Mouse (Mus musculus) limb, embryonic 12.5 days (tissue): ENCODE results near the gene Ccnl1. TPM values are rescaled to one million over a fixed set of nuclear protein-coding genes. Genes with fewer than 3 reads are reported as not detected.

ENCODE experiments used
- ATAC-seq: fragments of 200-750 bp; cut with Nextera tagmentation; 2 replicates; pipeline ENCODE4 v1.8.0; 2017; ENCODE audit warnings: low read depth, moderate TSS enrichment; ENCODE audit not compliant: insufficient number of reproducible peaks, insufficient read depth, low FRiP score, low TSS enrichment
- H3K27ac ChIP-seq: fragments of 300-500 bp; sonication (generic); 2 replicates; pipeline ENCODE4 v1.5.1; 2016; ENCODE audit warnings: mild to moderate bottlenecking, moderate library complexity
- H3K27me3 ChIP-seq: fragments of 300-500 bp; sonication (generic); 2 replicates; pipeline ENCODE4 v1.6.1; 2016; ENCODE audit warnings: mild to moderate bottlenecking, moderate library complexity
- H3K36me3 ChIP-seq: fragments of 300-500 bp; sonication (generic); 2 replicates; pipeline ENCODE4 v1.6.1; 2016; ENCODE audit warnings: mild to moderate bottlenecking, moderate library complexity
- H3K4me1 ChIP-seq: fragments of 300-500 bp; sonication (generic); replicated peaks from 2 replicates; pipeline ENCODE4 v1.6.1; 2016
- H3K4me2 ChIP-seq: fragments of 300-500 bp; sonication (generic); 2 replicates; pipeline ENCODE4 v1.6.1; 2016; ENCODE audit warnings: mild to moderate bottlenecking, moderate library complexity
- H3K4me3 ChIP-seq: fragments of 300-500 bp; sonication (generic); replicated peaks from 2 replicates; pipeline ENCODE4 v1.5.1; 2016; ENCODE audit warnings: mild to moderate bottlenecking
- H3K9ac ChIP-seq: fragments of 300-500 bp; sonication (generic); replicated peaks from 2 replicates; pipeline ENCODE4 v1.6.1; 2016; ENCODE audit warnings: mild to moderate bottlenecking, moderate library complexity
- H3K9me3 ChIP-seq: fragments of 300-500 bp; sonication (generic); 2 replicates; pipeline ENCODE4 v1.6.1; 2016; ENCODE audit warnings: mild to moderate bottlenecking, moderate library complexity
- WGBS: fragments of 180-500 bp; shearing (Covaris S2); methylation state at CpG from one replicate; pipeline ENCODE4 v1.1.7; 2016; 5-methylcytosine and 5-hydroxymethylcytosine counted together
- polyA plus RNA-seq: library from polyadenylated mRNA; unstranded; fragments of >200 nt; fragmentation: Nextera tagmentation; extraction: Ambion mirVana; gene quantifications from 2 replicates; pipeline ENCODE4 v1.2.1, GENCODE M21; 2016

Gene Ccnl1
- polyA plus RNA-seq, 1 experiment from 2014 or later: 139 TPM

GRCm38 (mm10) chr3:65931542-65931941 lies 26.5 kb downstream of the Ccnl1 start:
- no peak for ATAC-seq
- H3K4me2 ChIP-seq: no peak overlapping the region
- H3K9me3 ChIP-seq: no peaks in the 10 kb centered on the region
- H3K9ac ChIP-seq: no peak overlapping the region
- H3K27me3 ChIP-seq: no peaks in the 10 kb centered on the region
- H3K36me3 ChIP-seq: no peaks in the 10 kb centered on the region
- WGBS: 84% methylated on average over 7 of the region's 7 CpGs
- H3K27ac ChIP-seq: no peak overlapping the region
- no peak overlapping the region for H3K4me3 ChIP-seq
- H3K4me1 ChIP-seq: peaks cover 16% of the 10 kb centered on the region

GRCm38 (mm10) chr3:65930636-65931035 lies 27.4 kb downstream of the Ccnl1 start:
- WGBS: 55% methylated on average over 8 of the region's 8 CpGs
- Histone ChIP-seq H3K27me3 (no peaks in the 10 kb centered on the region), H3K36me3 (no peaks in the 10 kb centered on the region), H3K9ac (no peak overlapping the region), H3K27ac (no peak overlapping the region), H3K4me2 (no peak overlapping the region), H3K4me1 (peaks cover 16% of the 10 kb centered on the region), H3K9me3 (no peaks in the 10 kb centered on the region), H3K4me3 (no peak overlapping the region)
- ATAC-seq: no peak

- peak; percentile 43; the same call in 1 of the 2 replicates for ATAC-seq
- H3K4me1 ChIP-seq: peaks cover 16% of the 10 kb centered on the region
- no peaks in the 10 kb centered on the region for H3K36me3 ChIP-seq
- peak overlapping the region; percentile 52 for H3K4me2 ChIP-seq
- WGBS: 27% methylated on average over 20 of the region's 20 CpGs
- H3K27me3 ChIP-seq: no peaks in the 10 kb centered on the region
- H3K9me3 ChIP-seq: no peaks in the 10 kb centered on the region
- no peak overlapping the region for H3K27ac ChIP-seq
- no peak overlapping the region for H3K4me3 ChIP-seq
- H3K9ac ChIP-seq: 0 out of 2 replicates have a peak overlapping the region, but pooled peaks have one; percentile 12
Observed at GRCm38 (mm10) chr3:65929821-65930633, 28.0 kb downstream of the Ccnl1 start.

DNA sequence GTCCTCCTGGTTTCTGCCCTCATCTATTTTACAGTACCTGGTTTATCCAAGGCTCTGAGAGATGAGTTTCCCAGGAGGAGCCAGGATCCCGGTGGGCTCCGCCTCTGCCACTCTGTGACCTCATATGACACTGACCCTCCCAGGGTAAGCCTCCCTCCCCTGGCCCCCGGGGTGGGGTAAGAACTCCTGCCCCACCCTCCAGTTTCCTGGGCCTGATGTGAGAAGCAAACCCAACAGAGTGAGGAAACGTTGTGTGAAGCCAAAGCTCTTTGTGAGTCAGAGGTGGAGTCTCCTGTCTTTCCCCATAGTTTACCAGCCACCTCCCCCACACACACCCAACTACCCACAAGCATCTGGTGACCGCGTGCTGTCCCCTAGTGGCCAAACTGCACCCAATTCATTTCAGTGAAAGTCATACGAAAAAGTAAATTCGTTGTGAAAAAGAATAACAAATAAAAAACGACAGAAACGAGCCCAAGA lies 28.7 kb downstream of the Ccnl1 start:
- Histone ChIP-seq H3K27me3 (no peaks in the 10 kb centered on the region), H3K27ac (no peak overlapping the region), H3K36me3 (no peaks in the 10 kb centered on the region), H3K4me3 (0 out of 2 replicates have a peak overlapping the region, but pooled peaks have one; percentile 13), H3K4me1 (peaks cover 16% of the 10 kb centered on the region), H3K4me2 (peak overlapping the region; percentile 52), H3K9ac (peak overlapping the region; percentile 54; the same call in 1 of the 2 replicates), H3K9me3 (no peaks in the 10 kb centered on the region)
- ATAC-seq: peak; percentile 72; the same call in 1 of the 2 replicates
- 5% methylated on average over 10 of the region's 10 CpGs for WGBS

DNA sequence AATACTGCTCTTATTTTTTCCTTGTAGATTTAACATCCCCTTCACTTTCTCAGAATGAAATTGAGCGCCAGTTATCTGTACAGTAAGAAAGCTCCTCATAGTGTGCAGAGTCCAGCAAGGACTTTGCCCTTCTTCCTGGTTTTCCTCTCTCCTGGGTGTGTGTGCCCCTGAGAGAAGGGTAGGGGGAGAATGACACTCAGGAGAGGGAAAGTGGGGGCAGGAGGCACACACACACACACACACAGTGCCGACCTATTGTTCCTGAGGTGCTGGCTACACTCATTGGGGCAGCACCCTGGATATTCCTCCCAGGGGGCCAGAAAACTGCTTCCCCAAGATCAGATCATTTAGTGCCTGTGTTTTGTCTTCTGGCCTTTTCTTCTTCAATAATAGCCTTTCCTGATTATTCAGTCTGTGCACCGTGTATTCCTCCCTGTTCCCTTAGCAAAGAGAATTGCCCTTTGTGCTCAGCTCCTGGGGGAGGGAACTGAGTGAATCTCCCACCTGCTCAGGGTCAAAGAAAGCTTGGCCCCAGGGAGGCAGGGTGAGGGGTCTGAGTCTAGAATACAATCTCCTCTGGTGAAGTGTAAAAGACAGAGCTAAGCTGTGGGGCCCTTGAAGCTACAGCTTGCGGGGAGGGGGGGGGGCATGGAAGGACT lies 29.3 kb downstream of the Ccnl1 start:
- WGBS: 55% methylated on average over 4 of the region's 4 CpGs
- no peak overlapping the region for H3K4me3 ChIP-seq

GRCm38 (mm10) chr3:65927685-65928084 lies 30.4 kb downstream of the Ccnl1 start:
- no peaks in the 10 kb centered on the region for H3K9me3 ChIP-seq
- H3K4me1 ChIP-seq: peaks cover 16% of the 10 kb centered on the region
- ATAC-seq: 0 out of 2 replicates have a peak, but pooled peaks have one; percentile 2
- no peak overlapping the region for H3K27ac ChIP-seq
- no peaks in the 10 kb centered on the region for H3K27me3 ChIP-seq
- H3K9ac ChIP-seq: no peak overlapping the region
- WGBS: 72% methylated on average over 7 of the region's 7 CpGs
- H3K4me2 ChIP-seq: no peak overlapping the region
- H3K36me3 ChIP-seq: no peaks in the 10 kb centered on the region
- H3K4me3 ChIP-seq: no peak overlapping the region

More for the DNA sequence above, 29.3 kb downstream of the Ccnl1 start:
- Histone ChIP-seq H3K4me1 (peaks cover 16% of the 10 kb centered on the region), H3K4me2 (peak overlapping the region; percentile 52), H3K9me3 (no peaks in the 10 kb centered on the region), H3K9ac (no peak overlapping the region; the same call in 1 of the 2 replicates), H3K27ac (no peak overlapping the region), H3K27me3 (no peaks in the 10 kb centered on the region), H3K36me3 (no peaks in the 10 kb centered on the region)
- no peak for ATAC-seq

GRCm38 (mm10) chr3:65927101-65927501 lies 30.9 kb downstream of the Ccnl1 start:
- WGBS: 71% methylated on average over 4 of the region's 4 CpGs
- no peaks in the 10 kb centered on the region for H3K27me3 ChIP-seq
- no peaks in the 10 kb centered on the region for H3K36me3 ChIP-seq
- H3K4me1 ChIP-seq: peaks cover 16% of the 10 kb centered on the region
- no peaks in the 10 kb centered on the region for H3K9me3 ChIP-seq
- no peak for ATAC-seq
- no peak overlapping the region for H3K4me3 ChIP-seq
- H3K4me2 ChIP-seq: no peak overlapping the region
- H3K9ac ChIP-seq: no peak overlapping the region
- no peak overlapping the region for H3K27ac ChIP-seq

DNA sequence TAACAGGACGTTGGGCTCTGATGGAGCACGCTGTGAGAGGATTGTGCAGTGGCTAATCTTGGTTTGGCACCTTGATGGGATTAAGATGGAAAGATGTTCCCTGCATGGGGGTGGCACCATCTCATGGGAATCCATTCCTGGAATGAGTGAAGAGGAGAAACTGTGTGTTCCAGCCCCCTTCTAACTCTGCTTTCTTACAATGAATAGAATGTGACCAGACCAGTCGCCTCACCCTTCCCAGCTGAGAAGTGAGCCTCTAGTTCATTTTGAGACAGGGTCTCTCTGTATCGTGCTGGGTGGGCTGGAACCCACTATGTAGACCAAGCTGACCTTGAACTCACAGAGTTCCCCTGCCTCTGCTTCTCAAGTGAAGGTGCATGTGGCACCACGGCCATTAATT lies 31.6 kb downstream of the Ccnl1 start:
- Histone ChIP-seq H3K36me3 (no peaks in the 10 kb centered on the region), H3K27ac (no peak overlapping the region), H3K9me3 (no peaks in the 10 kb centered on the region), H3K4me3 (no peak overlapping the region), H3K4me2 (no peak overlapping the region), H3K4me1 (peaks cover 16% of the 10 kb centered on the region), H3K27me3 (no peaks in the 10 kb centered on the region), H3K9ac (no peak overlapping the region)
- ATAC-seq: no peak
- 87% methylated on average over 5 of the region's 5 CpGs for WGBS

DNA sequence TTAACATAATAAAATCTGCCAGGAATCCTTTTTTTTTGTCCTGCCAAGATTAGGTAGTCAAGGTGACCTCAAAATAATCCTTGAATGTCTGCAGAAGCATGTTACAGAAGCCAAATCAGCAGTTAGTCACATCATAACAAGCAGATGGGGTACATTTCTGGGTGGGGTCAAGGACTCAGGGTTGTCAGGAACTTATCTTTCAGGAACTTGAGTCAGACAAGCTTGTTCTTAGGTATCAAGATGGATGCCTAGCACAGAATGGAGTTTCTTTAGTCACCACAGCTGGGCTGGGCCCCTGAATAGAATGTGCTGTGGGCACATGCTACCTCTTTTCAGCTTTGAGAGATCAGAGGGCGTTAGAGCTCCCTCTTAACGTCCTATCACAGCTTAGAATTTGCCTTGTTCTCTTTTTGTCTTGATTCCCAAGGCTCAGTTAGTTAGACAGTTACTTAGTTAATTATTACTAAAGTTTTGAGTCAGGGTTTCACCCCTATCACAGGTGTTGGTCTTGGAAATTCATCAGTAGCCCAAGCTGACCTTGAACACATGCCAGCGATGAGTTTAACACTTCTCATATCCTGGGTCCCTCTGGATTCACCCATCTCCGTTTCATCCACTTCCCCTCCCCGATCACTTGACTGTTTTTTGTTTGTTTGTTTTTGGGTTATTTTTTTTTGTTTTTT lies 32.9 kb downstream of the Ccnl1 start:
- no peak overlapping the region for H3K9ac ChIP-seq
- no peak overlapping the region for H3K4me2 ChIP-seq
- H3K9me3 ChIP-seq: no peaks in the 10 kb centered on the region
- no peaks in the 10 kb centered on the region for H3K36me3 ChIP-seq
- H3K4me1 ChIP-seq: peaks cover 16% of the 10 kb centered on the region
- H3K4me3 ChIP-seq: no peak overlapping the region
- H3K27ac ChIP-seq: no peak overlapping the region
- no peaks in the 10 kb centered on the region for H3K27me3 ChIP-seq
- WGBS: 87% methylated on average over 5 of the region's 5 CpGs
- ATAC-seq: no peak

DNA sequence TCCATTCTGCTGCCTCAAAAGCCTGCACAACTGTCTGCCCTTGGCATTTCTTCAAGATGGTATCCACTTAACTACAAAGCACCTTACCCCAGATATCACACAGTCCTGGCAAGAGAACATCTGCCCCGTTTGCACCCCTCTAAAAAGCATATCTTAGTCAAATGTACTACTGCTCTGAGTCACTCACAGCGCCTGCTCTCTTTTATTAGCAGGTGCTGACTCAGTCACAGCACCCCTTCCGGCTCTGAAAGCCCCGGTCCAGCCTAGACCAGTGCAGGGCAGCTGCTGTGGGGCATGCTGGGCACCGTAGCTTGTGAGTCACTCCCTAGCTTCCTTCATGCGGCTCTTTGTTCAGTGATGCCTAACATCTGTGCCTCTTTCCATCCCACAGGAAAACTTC lies 35.6 kb downstream of the Ccnl1 start:
- H3K9ac ChIP-seq: no peak overlapping the region
- no peaks in the 10 kb centered on the region for H3K4me1 ChIP-seq
- no peaks in the 10 kb centered on the region for H3K27me3 ChIP-seq
- H3K27ac ChIP-seq: no peak overlapping the region
- no peak overlapping the region for H3K4me3 ChIP-seq
- 73% methylated on average over 6 of the region's 6 CpGs for WGBS
- no peaks in the 10 kb centered on the region for H3K36me3 ChIP-seq
- no peak for ATAC-seq
- H3K4me2 ChIP-seq: no peak overlapping the region
- H3K9me3 ChIP-seq: no peaks in the 10 kb centered on the region

- 94% methylated on average over 1 of the region's 1 CpGs for WGBS
Observed at GRCm38 (mm10) chr3:65921671-65922070, 36.4 kb downstream of the Ccnl1 start.

More at GRCm38 (mm10) chr3:65921671-65922070, 36.4 kb downstream of the Ccnl1 start:
- H3K36me3 ChIP-seq: no peaks in the 10 kb centered on the region
- H3K9ac ChIP-seq: no peak overlapping the region
- ATAC-seq: no peak
- H3K27ac ChIP-seq: no peak overlapping the region
- no peaks in the 10 kb centered on the region for H3K4me1 ChIP-seq
- no peaks in the 10 kb centered on the region for H3K9me3 ChIP-seq
- H3K4me3 ChIP-seq: no peak overlapping the region
- no peaks in the 10 kb centered on the region for H3K27me3 ChIP-seq
- no peak overlapping the region for H3K4me2 ChIP-seq
